Mouse (Mus musculus): Measurements from ENCODE around the gene Wfdc9. TPM values are rescaled to one million over a fixed set of nuclear protein-coding genes. Genes with fewer than 3 reads are reported as not detected.

Gene Wfdc9
- polyA plus RNA-seq (2014; fragmentation: Nextera tagmentation; extraction: Ambion mirVana), result not detected in 2 replicates

- no peak within 1 kb of the TSS for H3K4me2 ChIP-seq (ENCODE audit: low read depth)
- no peaks in the 10 kb centered on the region for H3K4me1 ChIP-seq (ENCODE audit: control insufficient read depth, insufficient read depth, low read length)
- H3K9me3 ChIP-seq (ENCODE audit: control insufficient read depth, low read length), result no peaks in the 10 kb centered on the region
- no peaks in the 10 kb centered on the region for H3K27me3 ChIP-seq (ENCODE audit: control insufficient read depth, insufficient read depth, low read length)
- no peak within 1 kb of the TSS for H3K27ac ChIP-seq (ENCODE audit: low read depth, low read length)
- no peaks in the 10 kb centered on the region for H3K36me3 ChIP-seq (ENCODE audit: control insufficient read depth, insufficient read depth, low read length)
- WGBS, result 83% methylated on average over 9 of the region's 9 CpGs
- DNase-seq (ENCODE audit: low spot score) (no peak), ATAC-seq (ENCODE audit: insufficient read depth, low FRiP score, low TSS enrichment) (no peak)
- H3K4me3 ChIP-seq (ENCODE audit: low read depth, low read length), result no peak within 1 kb of the TSS
- H3K9ac ChIP-seq (ENCODE audit: low read length), result no peak within 1 kb of the TSS
Measured at GRCm38 (mm10) chr2:164656483-164656882, at the start of gene Wfdc9. Wfdc9 (minus strand) TSS chr2:164656583.

DNA sequence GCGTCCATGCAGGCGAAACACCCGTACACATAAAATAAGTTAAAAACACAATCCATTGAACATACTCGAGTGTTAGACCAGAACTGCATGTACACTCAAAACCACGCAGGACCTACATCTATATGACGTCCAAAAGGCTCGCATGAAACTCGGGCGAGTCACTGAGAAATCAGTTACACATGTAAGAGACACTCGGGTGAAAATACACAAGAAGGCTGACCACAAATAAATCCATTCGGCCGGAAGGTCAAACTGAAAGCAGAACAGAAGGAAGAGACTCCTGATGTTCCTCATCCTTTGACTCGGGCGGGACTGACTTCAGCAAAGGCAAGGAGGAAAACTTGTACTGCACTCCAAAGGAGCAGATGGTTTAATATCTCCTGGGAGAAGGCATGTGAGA lies 49.6 kb upstream of the Wfdc9 start:
- DNase-seq (ENCODE audit: low spot score) (no peak), ATAC-seq (ENCODE audit: insufficient read depth, low FRiP score, low TSS enrichment) (no peak)

GRCm38 (mm10) chr2:164705328-164705727 lies 48.9 kb upstream of the Wfdc9 start:
- WGBS, result 90% methylated on average over 6 of the region's 6 CpGs
- H3K9me3 ChIP-seq (ENCODE audit: control insufficient read depth, low read length), result no peaks in the 10 kb centered on the region
- no peaks in the 10 kb centered on the region for H3K27me3 ChIP-seq (ENCODE audit: control insufficient read depth, insufficient read depth, low read length)
- H3K4me1 ChIP-seq (ENCODE audit: control insufficient read depth, insufficient read depth, low read length), result no peaks in the 10 kb centered on the region
- H3K4me3 ChIP-seq (ENCODE audit: low read depth, low read length), result no peak overlapping the region
- H3K9ac ChIP-seq (ENCODE audit: low read length), result no peak overlapping the region
- no peak overlapping the region for H3K4me2 ChIP-seq (ENCODE audit: low read depth)
- ATAC-seq (ENCODE audit: insufficient read depth, low FRiP score, low TSS enrichment), result no peak
- no peaks in the 10 kb centered on the region for H3K36me3 ChIP-seq (ENCODE audit: control insufficient read depth, insufficient read depth, low read length)
- no peak for DNase-seq (ENCODE audit: low spot score)
- no peak overlapping the region for H3K27ac ChIP-seq (ENCODE audit: low read depth, low read length)

More for the DNA sequence above, 49.6 kb upstream of the Wfdc9 start:
- Histone ChIP-seq H3K36me3 (ENCODE audit: control insufficient read depth, insufficient read depth, low read length) (no peaks in the 10 kb centered on the region), H3K4me1 (ENCODE audit: control insufficient read depth, insufficient read depth, low read length) (no peaks in the 10 kb centered on the region), H3K27me3 (ENCODE audit: control insufficient read depth, insufficient read depth, low read length) (no peaks in the 10 kb centered on the region), H3K9ac (ENCODE audit: low read length) (no peak overlapping the region), H3K4me2 (ENCODE audit: low read depth) (no peak overlapping the region), H3K4me3 (ENCODE audit: low read depth, low read length) (no peak overlapping the region), H3K9me3 (ENCODE audit: control insufficient read depth, low read length) (no peaks in the 10 kb centered on the region), H3K27ac (ENCODE audit: low read depth, low read length) (no peak overlapping the region)
- 92% methylated on average over 14 of the region's 14 CpGs for WGBS

DNA sequence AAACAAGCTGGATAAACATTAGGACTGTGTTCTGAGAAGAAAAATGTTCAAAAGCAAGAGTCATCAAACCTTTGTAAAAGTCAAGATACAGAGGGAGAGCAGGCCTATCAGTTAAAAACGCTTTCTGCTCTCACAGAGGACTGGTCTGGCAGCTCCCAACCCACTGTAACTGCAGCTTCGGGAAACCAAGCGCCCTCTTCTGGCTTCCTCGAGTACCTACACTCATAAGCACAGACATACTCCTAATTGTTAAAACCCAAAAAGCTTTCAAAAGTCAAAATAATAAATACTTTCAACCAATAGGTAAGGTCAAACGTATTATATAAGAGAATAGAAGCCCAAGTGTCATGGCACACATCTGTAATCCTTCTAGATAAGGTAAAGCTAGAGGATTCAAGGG lies 47.9 kb upstream of the Wfdc9 start:
- no peaks in the 10 kb centered on the region for H3K9me3 ChIP-seq (ENCODE audit: control insufficient read depth, low read length)
- DNase-seq (ENCODE audit: low spot score), result no peak
- no peaks in the 10 kb centered on the region for H3K27me3 ChIP-seq (ENCODE audit: control insufficient read depth, insufficient read depth, low read length)
- no peaks in the 10 kb centered on the region for H3K4me1 ChIP-seq (ENCODE audit: control insufficient read depth, insufficient read depth, low read length)
- H3K9ac ChIP-seq (ENCODE audit: low read length), result no peak overlapping the region
- H3K4me2 ChIP-seq (ENCODE audit: low read depth), result no peak overlapping the region
- no peaks in the 10 kb centered on the region for H3K36me3 ChIP-seq (ENCODE audit: control insufficient read depth, insufficient read depth, low read length)
- no peak overlapping the region for H3K27ac ChIP-seq (ENCODE audit: low read depth, low read length)
- no peak overlapping the region for H3K4me3 ChIP-seq (ENCODE audit: low read depth, low read length)
- WGBS, result 81% methylated on average over 5 of the region's 5 CpGs
- ATAC-seq (ENCODE audit: insufficient read depth, low FRiP score, low TSS enrichment), result no peak

GRCm38 (mm10) chr2:164701761-164702160 lies 45.4 kb upstream of the Wfdc9 start:
- Histone ChIP-seq H3K27me3 (ENCODE audit: control insufficient read depth, insufficient read depth, low read length) (no peaks in the 10 kb centered on the region), H3K27ac (ENCODE audit: low read depth, low read length) (no peak overlapping the region), H3K4me3 (ENCODE audit: low read depth, low read length) (no peak overlapping the region), H3K9me3 (ENCODE audit: control insufficient read depth, low read length) (no peaks in the 10 kb centered on the region), H3K36me3 (ENCODE audit: control insufficient read depth, insufficient read depth, low read length) (no peaks in the 10 kb centered on the region), H3K4me1 (ENCODE audit: control insufficient read depth, insufficient read depth, low read length) (no peaks in the 10 kb centered on the region), H3K9ac (ENCODE audit: low read length) (no peak overlapping the region), H3K4me2 (ENCODE audit: low read depth) (no peak overlapping the region)
- 90% methylated on average over 5 of the region's 5 CpGs for WGBS
- ATAC-seq (ENCODE audit: insufficient read depth, low FRiP score, low TSS enrichment) (no peak), DNase-seq (ENCODE audit: low spot score) (no peak)

DNA sequence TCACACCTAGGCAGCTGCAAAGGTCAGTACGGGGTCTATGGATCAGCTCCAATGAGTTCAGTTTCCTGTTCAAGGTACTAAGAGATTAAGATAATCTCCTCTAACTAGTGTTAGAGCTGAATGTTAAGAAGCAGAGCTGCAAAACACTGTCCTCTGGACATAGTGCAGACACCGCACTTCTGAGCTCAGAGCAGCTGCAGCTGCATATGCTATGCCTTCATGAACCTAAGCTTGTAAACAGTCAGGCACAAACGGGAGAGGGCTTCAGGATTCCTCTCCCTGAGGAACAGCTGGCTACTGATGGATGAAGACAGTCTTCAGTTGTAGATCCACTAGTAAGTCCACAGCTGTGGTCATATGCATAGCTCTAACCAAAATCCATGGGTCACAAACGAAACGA lies 44.6 kb upstream of the Wfdc9 start:
- 82% methylated on average over 5 of the region's 5 CpGs for WGBS
- Histone ChIP-seq H3K9ac (ENCODE audit: low read length) (no peak overlapping the region), H3K4me2 (ENCODE audit: low read depth) (no peak overlapping the region), H3K4me3 (ENCODE audit: low read depth, low read length) (no peak overlapping the region), H3K9me3 (ENCODE audit: control insufficient read depth, low read length) (no peaks in the 10 kb centered on the region), H3K27ac (ENCODE audit: low read depth, low read length) (no peak overlapping the region), H3K27me3 (ENCODE audit: control insufficient read depth, insufficient read depth, low read length) (no peaks in the 10 kb centered on the region), H3K4me1 (ENCODE audit: control insufficient read depth, insufficient read depth, low read length) (no peaks in the 10 kb centered on the region), H3K36me3 (ENCODE audit: control insufficient read depth, insufficient read depth, low read length) (no peaks in the 10 kb centered on the region)
- ATAC-seq (ENCODE audit: insufficient read depth, low FRiP score, low TSS enrichment), result no peak
- no peak for DNase-seq (ENCODE audit: low spot score)

DNA sequence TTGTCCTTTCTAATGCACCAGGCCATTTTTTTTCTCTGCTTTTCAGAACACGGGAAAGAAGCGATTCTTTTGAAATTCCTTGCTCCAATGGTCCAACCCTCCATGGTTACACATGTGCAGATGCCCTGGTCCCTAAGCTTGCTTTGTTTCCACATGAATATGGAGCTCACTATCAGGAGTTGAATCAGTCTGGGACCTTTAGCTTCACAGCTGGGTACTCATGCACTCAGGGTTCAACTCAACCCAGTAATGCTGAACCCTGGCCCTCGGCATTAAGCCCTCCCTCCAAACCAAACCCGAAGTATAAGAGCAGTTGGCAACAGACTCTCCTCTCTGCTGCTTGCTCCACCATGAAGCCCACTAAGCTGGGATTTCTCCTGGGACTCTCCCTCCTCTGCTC lies 41.8 kb upstream of the Wfdc9 start, which contains the start of gene Spint4:
Gene Spint4 (plus strand): TSS at position 301 of the 400 bp plus-strand sequence.
- Histone ChIP-seq H3K9me3 (ENCODE audit: control insufficient read depth, low read length) (no peaks in the 10 kb centered on the region), H3K27me3 (ENCODE audit: control insufficient read depth, insufficient read depth, low read length) (no peaks in the 10 kb centered on the region), H3K27ac (ENCODE audit: low read depth, low read length) (no peak within 1 kb of the TSS), H3K4me2 (ENCODE audit: low read depth) (no peak within 1 kb of the TSS), H3K9ac (ENCODE audit: low read length) (no peak within 1 kb of the TSS), H3K4me1 (ENCODE audit: control insufficient read depth, insufficient read depth, low read length) (no peaks in the 10 kb centered on the region), H3K4me3 (ENCODE audit: low read depth, low read length) (no peak within 1 kb of the TSS), H3K36me3 (ENCODE audit: control insufficient read depth, insufficient read depth, low read length) (no peaks in the 10 kb centered on the region)
- DNase-seq (ENCODE audit: low spot score), result no peak
- 87% methylated on average over 4 of the region's 4 CpGs for WGBS
- ATAC-seq (ENCODE audit: insufficient read depth, low FRiP score, low TSS enrichment), result no peak

- no peak within 1 kb of the TSS for H3K4me2 ChIP-seq (ENCODE audit: low read depth)
- ATAC-seq (ENCODE audit: insufficient read depth, low FRiP score, low TSS enrichment) (no peak), DNase-seq (ENCODE audit: low spot score) (no peak)
- no peaks in the 10 kb centered on the region for H3K4me1 ChIP-seq (ENCODE audit: control insufficient read depth, insufficient read depth, low read length)
- no peak within 1 kb of the TSS for H3K9ac ChIP-seq (ENCODE audit: low read length)
- H3K9me3 ChIP-seq (ENCODE audit: control insufficient read depth, low read length), result no peaks in the 10 kb centered on the region
- no peaks in the 10 kb centered on the region for H3K27me3 ChIP-seq (ENCODE audit: control insufficient read depth, insufficient read depth, low read length)
- no peak within 1 kb of the TSS for H3K27ac ChIP-seq (ENCODE audit: low read depth, low read length)
- H3K4me3 ChIP-seq (ENCODE audit: low read depth, low read length), result no peak within 1 kb of the TSS
- H3K36me3 ChIP-seq (ENCODE audit: control insufficient read depth, insufficient read depth, low read length), result no peaks in the 10 kb centered on the region
- WGBS, result 59% methylated on average over 3 of the region's 3 CpGs
Measured at GRCm38 (mm10) chr2:164684807-164685206, 28.4 kb upstream of the Wfdc9 start, which contains the start of gene Wfdc13. Wfdc13 (plus strand) TSS chr2:164685107.

GRCm38 (mm10) chr2:164679906-164680305 lies 23.5 kb upstream of the Wfdc9 start:
- no peaks in the 10 kb centered on the region for H3K27me3 ChIP-seq (ENCODE audit: control insufficient read depth, insufficient read depth, low read length)
- no peaks in the 10 kb centered on the region for H3K36me3 ChIP-seq (ENCODE audit: control insufficient read depth, insufficient read depth, low read length)
- 56% methylated on average over 3 of the region's 3 CpGs for WGBS
- no peak overlapping the region for H3K4me2 ChIP-seq (ENCODE audit: low read depth)
- H3K4me1 ChIP-seq (ENCODE audit: control insufficient read depth, insufficient read depth, low read length), result no peaks in the 10 kb centered on the region
- H3K9ac ChIP-seq (ENCODE audit: low read length), result no peak overlapping the region
- DNase-seq (ENCODE audit: low spot score) (no peak), ATAC-seq (ENCODE audit: insufficient read depth, low FRiP score, low TSS enrichment) (no peak)
- no peak overlapping the region for H3K27ac ChIP-seq (ENCODE audit: low read depth, low read length)
- H3K4me3 ChIP-seq (ENCODE audit: low read depth, low read length), result no peak overlapping the region
- no peaks in the 10 kb centered on the region for H3K9me3 ChIP-seq (ENCODE audit: control insufficient read depth, low read length)

All from neural tube, embryonic 11.5 days (tissue).